Mouse (Mus musculus) thymus, adult 2 months (tissue): ENCODE results near the gene Opa3.
A peak's percentile ranks its signal among the peaks of the same experiment; 100 is the strongest.

Experiments
- CTCF ChIP-seq: fragments of 200-500 bp; IDR thresholded peaks from 2 replicates; pipeline ENCODE4 v1.5.1; 2012; ENCODE audit warnings: mild to moderate bottlenecking, control low read depth, low read length, moderate library complexity, borderline replicate concordance; ENCODE audit not compliant: control insufficient read depth, poor library complexity, insufficient read depth; ENCODE audit errors: extremely low read depth
- POLR2A ChIP-seq: fragments of 200-500 bp; IDR thresholded peaks from 2 replicates; pipeline ENCODE4 v1.6.1; 2012; ENCODE audit warnings: mild to moderate bottlenecking, low read length, control low read depth, moderate library complexity; ENCODE audit not compliant: control insufficient read depth, poor library complexity, insufficient read depth; ENCODE audit errors: extremely low read depth

GRCm38 (mm10) chr7:19227883-19228792, at the start of gene Opa3:
- TF ChIP-seq CTCF (0 out of 2 replicates have a peak, but pooled peaks have one; percentile 33), POLR2A (peak; percentile 89)
